Mouse (Mus musculus): Measurements from ENCODE around the gene Hist1h2ah. TPM values are rescaled to one million over a fixed set of nuclear protein-coding genes. Genes with fewer than 3 reads are reported as not detected.

The Hist1h2ah gene
- polyA plus RNA-seq, 1 experiment, result 2.2 TPM

DNA sequence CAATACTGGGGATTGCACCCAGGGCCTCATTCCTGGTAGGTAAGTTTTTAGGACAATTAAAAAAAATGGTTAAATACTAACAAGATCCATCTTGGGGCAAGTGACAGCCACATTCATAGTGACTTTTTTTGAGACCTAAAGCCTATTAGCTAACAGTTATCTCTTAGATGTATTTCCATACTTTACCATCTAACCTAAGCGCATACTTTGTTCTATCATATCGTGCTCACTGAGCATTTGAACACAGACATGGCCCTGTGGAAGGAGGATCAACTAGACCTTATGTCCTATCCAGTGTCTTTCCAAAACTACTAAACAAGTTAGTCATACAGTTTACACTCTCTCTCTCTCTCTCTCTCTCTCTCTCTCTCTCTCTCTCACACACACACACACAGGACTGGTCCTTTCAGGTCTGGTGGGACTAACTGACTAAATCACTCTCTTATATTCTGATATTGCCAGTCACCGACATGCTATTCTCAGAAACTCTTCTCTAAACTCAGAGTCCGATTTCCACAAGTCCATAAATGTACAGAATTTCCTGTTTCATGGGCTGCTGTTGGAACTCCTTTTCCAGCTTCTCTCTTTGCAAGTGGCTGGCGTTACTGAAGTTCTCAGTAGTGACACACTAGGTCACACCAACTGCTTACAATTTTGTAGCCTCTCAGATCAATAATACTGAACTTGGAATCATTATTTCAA, 1.5 kb downstream of the Hist1h2ah start:
- no peaks in the 10 kb centered on the region for H3K36me3 ChIP-seq (ENCODE audit: control insufficient read depth, insufficient read depth)
- H3K4me3 ChIP-seq, result peak overlapping the region; percentile 41
- H3K4me2 ChIP-seq (ENCODE audit: low read depth), result peak overlapping the region; percentile 96
- TF ChIP-seq TCF12 (IDR thresholded peaks at IDR 0.05; ENCODE audit: insufficient read depth, poor library complexity, severe bottlenecking) (no peak), POLR2AphosphoS2 (IDR thresholded peaks at IDR 0.05; ENCODE audit: insufficient read length, low read depth) (no peak), SRF (IDR thresholded peaks at IDR 0.05; ENCODE audit: control insufficient read depth, insufficient read length, low read depth) (no peak), MYOG (IDR thresholded peaks at IDR 0.05; ENCODE audit: control insufficient read depth in 1 of 3, insufficient read depth in 1 of 3, insufficient read length in 2 of 3, low read depth in 2 of 3) (no peak), TCF3 (IDR thresholded peaks at IDR 0.05; ENCODE audit: insufficient read length, low read depth) (no peak), MAX (IDR thresholded peaks at IDR 0.05; ENCODE audit: low read depth) (no peak), E2F4 (IDR thresholded peaks at IDR 0.05; ENCODE audit: insufficient read depth) (no peak), POLR2A (IDR thresholded peaks at IDR 0.05; ENCODE audit: insufficient read length, low read depth) (no peak), USF1 (IDR thresholded peaks at IDR 0.05; ENCODE audit: low read depth) (no peak), CEBPB (IDR thresholded peaks at IDR 0.05; ENCODE audit: insufficient read depth, poor library complexity, severe bottlenecking) (no peak), MYOD1 (IDR thresholded peaks at IDR 0.05; ENCODE audit: control insufficient read depth in 1 of 3, insufficient read length in 2 of 3, low read depth in 2 of 3) (no peak), REST (IDR thresholded peaks at IDR 0.05; ENCODE audit: insufficient read depth, insufficient read length) (no peak)
- no peaks in the 10 kb centered on the region for H3K79me2 ChIP-seq (ENCODE audit: control insufficient read depth, insufficient read depth)
- no peak overlapping the region for H3ac ChIP-seq (ENCODE audit: control insufficient read depth, insufficient read length)
- no peaks in the 10 kb centered on the region for H3K27me3 ChIP-seq (ENCODE audit: control insufficient read depth, insufficient read depth, insufficient read length)

DNA sequence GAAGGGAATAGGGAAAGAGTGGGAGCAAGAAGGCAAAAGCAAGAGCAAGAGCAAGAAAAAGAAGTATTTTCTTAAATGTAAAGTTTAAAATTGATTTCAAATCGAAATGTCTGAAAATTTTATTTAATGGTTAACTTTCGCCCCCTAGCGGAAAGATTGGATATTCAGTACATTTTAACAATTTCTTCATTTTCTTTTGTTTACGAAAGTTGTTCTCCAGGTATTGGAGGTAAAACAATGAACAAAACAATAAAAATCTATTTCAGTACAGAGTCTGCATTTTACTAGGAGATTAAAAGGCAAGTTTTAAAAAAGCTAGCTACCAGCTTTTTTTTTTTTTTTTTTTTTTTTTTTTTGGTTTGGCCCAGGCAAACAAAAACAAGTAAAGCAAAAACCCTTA, 4.9 kb downstream of the Hist1h2ah start:
- Histone ChIP-seq H3K79me2 (ENCODE audit: control insufficient read depth, insufficient read depth) (no peaks in the 10 kb centered on the region), H3ac (ENCODE audit: control insufficient read depth, insufficient read length) (no peak overlapping the region), H3K4me3 (no peak overlapping the region), H3K27me3 (ENCODE audit: control insufficient read depth, insufficient read depth, insufficient read length) (no peaks in the 10 kb centered on the region), H3K36me3 (ENCODE audit: control insufficient read depth, insufficient read depth) (no peaks in the 10 kb centered on the region), H3K4me2 (ENCODE audit: low read depth) (peak overlapping the region; percentile 36)
- TF ChIP-seq CEBPB (IDR thresholded peaks at IDR 0.05; ENCODE audit: insufficient read depth, poor library complexity, severe bottlenecking) (no peak), SRF (IDR thresholded peaks at IDR 0.05; ENCODE audit: control insufficient read depth, insufficient read length, low read depth) (no peak), MYOD1 (IDR thresholded peaks at IDR 0.05; ENCODE audit: control insufficient read depth in 1 of 3, insufficient read length in 2 of 3, low read depth in 2 of 3) (no peak), REST (IDR thresholded peaks at IDR 0.05; ENCODE audit: insufficient read depth, insufficient read length) (no peak), MAX (IDR thresholded peaks at IDR 0.05; ENCODE audit: low read depth) (no peak), TCF3 (IDR thresholded peaks at IDR 0.05; ENCODE audit: insufficient read length, low read depth) (no peak), POLR2AphosphoS2 (IDR thresholded peaks at IDR 0.05; ENCODE audit: insufficient read length, low read depth) (no peak), TCF12 (IDR thresholded peaks at IDR 0.05; ENCODE audit: insufficient read depth, poor library complexity, severe bottlenecking) (no peak), E2F4 (IDR thresholded peaks at IDR 0.05; ENCODE audit: insufficient read depth) (no peak), POLR2A (IDR thresholded peaks at IDR 0.05; ENCODE audit: insufficient read length, low read depth) (no peak), USF1 (IDR thresholded peaks at IDR 0.05; ENCODE audit: low read depth) (no peak), MYOG (IDR thresholded peaks at IDR 0.05; ENCODE audit: control insufficient read depth in 1 of 3, insufficient read depth in 1 of 3, insufficient read length in 2 of 3, low read depth in 2 of 3) (no peak)

GRCm38 (mm10) chr13:22029928-22030327, 5.4 kb downstream of the Hist1h2ah start:
- no peak for TF ChIP-seq TCF3 (IDR thresholded peaks at IDR 0.05; ENCODE audit: insufficient read length, low read depth)
- TF ChIP-seq SRF (IDR thresholded peaks at IDR 0.05; ENCODE audit: control insufficient read depth, insufficient read length, low read depth), result no peak
- TF ChIP-seq POLR2AphosphoS2 (IDR thresholded peaks at IDR 0.05; ENCODE audit: insufficient read length, low read depth), result no peak
- TF ChIP-seq MYOG (IDR thresholded peaks at IDR 0.05; ENCODE audit: control insufficient read depth in 1 of 3, insufficient read depth in 1 of 3, insufficient read length in 2 of 3, low read depth in 2 of 3), result no peak
- TF ChIP-seq USF1 (IDR thresholded peaks at IDR 0.05; ENCODE audit: low read depth), result no peak
- TF ChIP-seq REST (IDR thresholded peaks at IDR 0.05; ENCODE audit: insufficient read depth, insufficient read length), result no peak
- Histone ChIP-seq H3K4me2 (ENCODE audit: low read depth) (peak overlapping the region; percentile 74), H3K79me2 (ENCODE audit: control insufficient read depth, insufficient read depth) (no peaks in the 10 kb centered on the region), H3K27me3 (ENCODE audit: control insufficient read depth, insufficient read depth, insufficient read length) (no peaks in the 10 kb centered on the region), H3K4me3 (peak overlapping the region; percentile 24), H3ac (ENCODE audit: control insufficient read depth, insufficient read length) (no peak overlapping the region), H3K36me3 (ENCODE audit: control insufficient read depth, insufficient read depth) (no peaks in the 10 kb centered on the region)

DNA sequence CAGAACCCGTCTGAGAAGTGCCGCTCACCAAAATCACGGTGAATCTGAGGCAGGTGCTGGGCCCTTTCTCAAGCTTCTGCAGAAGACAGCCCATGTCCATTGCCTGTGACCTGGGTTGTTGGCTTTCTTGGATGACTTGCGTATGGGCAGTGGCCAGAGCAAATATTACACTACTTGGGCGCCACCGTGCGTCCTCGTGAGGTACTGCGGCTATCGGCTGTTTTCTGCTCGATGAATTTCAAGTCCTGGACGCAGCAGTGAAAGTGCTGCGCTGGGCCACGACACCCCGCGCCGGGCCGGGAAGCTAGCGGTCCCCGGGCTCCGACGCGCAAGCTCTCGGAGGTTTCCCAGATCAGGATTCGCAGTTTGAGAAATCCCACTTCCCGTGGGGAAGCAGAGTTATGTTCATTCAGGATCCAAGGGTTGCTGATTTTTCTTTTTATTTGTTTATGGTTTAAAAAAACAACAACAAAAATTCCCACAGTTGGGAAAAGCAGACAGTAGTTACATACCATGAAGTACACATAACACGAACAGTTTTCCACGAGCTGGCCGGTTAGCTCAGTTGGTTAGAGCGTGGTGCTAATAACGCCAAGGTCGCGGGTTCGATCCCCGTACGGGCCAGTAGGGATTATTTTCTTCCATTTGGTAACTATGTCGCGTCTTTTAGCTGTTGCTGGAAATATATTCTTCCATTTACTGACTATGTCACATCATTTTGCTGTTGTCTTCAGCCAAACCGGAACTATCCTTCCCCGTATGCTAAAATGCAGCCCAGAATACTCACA, 6.5 kb downstream of the Hist1h2ah start:
- H3K4me2 ChIP-seq (ENCODE audit: low read depth), result peak overlapping the region; percentile 74
- no peak overlapping the region for H3ac ChIP-seq (ENCODE audit: control insufficient read depth, insufficient read length)
- no peak for TF ChIP-seq TCF3 (IDR thresholded peaks at IDR 0.05; ENCODE audit: insufficient read length, low read depth)
- no peak for TF ChIP-seq SRF (IDR thresholded peaks at IDR 0.05; ENCODE audit: control insufficient read depth, insufficient read length, low read depth)
- TF ChIP-seq TCF12 (IDR thresholded peaks at IDR 0.05; ENCODE audit: insufficient read depth, poor library complexity, severe bottlenecking), result no peak
- no peak for TF ChIP-seq USF1 (IDR thresholded peaks at IDR 0.05; ENCODE audit: low read depth)
- no peak for TF ChIP-seq REST (IDR thresholded peaks at IDR 0.05; ENCODE audit: insufficient read depth, insufficient read length)
- TF ChIP-seq MYOD1 (IDR thresholded peaks at IDR 0.05; ENCODE audit: control insufficient read depth in 1 of 3, insufficient read length in 2 of 3, low read depth in 2 of 3), result no peak
- no peak for TF ChIP-seq POLR2AphosphoS2 (IDR thresholded peaks at IDR 0.05; ENCODE audit: insufficient read length, low read depth)
- TF ChIP-seq CEBPB (IDR thresholded peaks at IDR 0.05; ENCODE audit: insufficient read depth, poor library complexity, severe bottlenecking), result no peak
- no peak for TF ChIP-seq MYOG (IDR thresholded peaks at IDR 0.05; ENCODE audit: control insufficient read depth in 1 of 3, insufficient read depth in 1 of 3, insufficient read length in 2 of 3, low read depth in 2 of 3)
- H3K4me3 ChIP-seq, result peak overlapping the region; percentile 24
- H3K36me3 ChIP-seq (ENCODE audit: control insufficient read depth, insufficient read depth), result no peaks in the 10 kb centered on the region
- no peaks in the 10 kb centered on the region for H3K27me3 ChIP-seq (ENCODE audit: control insufficient read depth, insufficient read depth, insufficient read length)
- no peaks in the 10 kb centered on the region for H3K79me2 ChIP-seq (ENCODE audit: control insufficient read depth, insufficient read depth)
